Mouse (Mus musculus): ENCODE results near the gene Rap2a.

Rap2a gene

DNA sequence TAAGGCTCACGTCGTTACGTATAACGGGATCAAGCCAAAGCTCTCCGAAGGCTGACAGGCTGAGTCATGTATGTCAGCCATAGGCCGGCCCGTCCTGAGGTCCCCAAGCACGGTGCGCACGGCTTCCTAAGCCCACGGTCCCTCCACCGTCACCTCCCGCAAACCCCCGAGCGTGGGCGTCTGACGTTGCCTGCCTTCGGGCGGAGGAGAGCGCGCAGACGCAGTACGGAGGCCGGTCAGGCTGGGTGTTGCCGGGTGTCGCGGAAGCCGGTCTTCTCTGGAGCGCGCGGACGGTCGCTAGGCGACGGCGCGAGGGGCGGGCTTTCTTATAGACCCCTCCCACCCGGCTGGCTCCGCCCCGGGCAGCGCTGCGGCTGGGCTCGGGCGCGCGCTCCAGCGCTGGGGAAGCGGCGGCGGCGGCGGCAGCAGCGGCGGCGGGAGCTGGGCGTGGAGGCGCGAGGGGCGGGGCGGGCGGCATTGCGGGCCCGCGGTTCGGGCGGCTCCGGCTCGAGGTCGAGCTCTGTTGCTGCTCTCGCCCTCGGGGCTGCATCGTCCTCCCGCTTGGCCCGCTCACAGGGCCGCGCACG, at the start of gene Rap2a:
Gene Rap2a (plus strand): TSS at position 463 of the 587 bp plus-strand sequence.
- no peak for DNase-seq (ENCODE audit: low read depth, low spot score)

DNA sequence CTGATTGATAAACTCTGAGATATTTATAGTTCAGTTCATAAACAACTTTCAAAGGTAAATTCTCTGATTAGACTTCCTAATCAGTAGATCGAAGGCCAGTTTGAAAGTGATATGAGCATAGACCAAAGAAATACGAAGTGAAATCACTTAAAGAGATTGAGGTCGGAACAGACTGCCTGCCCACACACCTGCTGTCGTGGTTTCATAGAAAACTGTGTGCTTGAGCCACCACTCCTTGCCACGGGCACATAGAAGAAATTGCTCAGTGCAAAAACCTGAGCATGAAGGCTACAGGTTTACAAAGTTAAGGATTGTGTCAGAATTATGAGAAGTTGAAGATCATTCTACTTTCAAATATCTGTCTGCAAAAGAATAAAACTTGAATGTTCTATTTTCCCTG, 49.7 kb upstream of the Rap2a start:
- DNase-seq (ENCODE audit: low read depth, low spot score): no peak

DNA sequence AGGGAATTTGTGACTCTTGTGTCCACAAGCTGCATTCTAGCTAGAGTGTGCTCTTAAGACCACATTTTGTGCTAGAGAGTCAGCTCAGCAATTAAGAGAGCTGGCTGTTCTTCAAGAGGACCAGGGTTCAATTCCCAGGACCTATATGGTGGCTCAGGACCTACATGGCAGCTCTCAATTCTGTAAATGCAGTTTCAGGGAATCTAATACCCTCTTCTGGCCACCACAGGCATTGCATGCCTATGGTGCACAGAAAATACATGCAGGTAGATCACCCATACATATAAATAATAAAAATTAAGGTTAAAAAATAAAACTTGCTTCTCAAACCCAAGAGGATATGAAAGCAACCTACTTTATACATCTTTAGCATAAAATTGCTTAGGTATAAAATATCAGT, 45.5 kb upstream of the Rap2a start:
- DNase-seq (ENCODE audit: low read depth, low spot score): peak; percentile 31

DNA sequence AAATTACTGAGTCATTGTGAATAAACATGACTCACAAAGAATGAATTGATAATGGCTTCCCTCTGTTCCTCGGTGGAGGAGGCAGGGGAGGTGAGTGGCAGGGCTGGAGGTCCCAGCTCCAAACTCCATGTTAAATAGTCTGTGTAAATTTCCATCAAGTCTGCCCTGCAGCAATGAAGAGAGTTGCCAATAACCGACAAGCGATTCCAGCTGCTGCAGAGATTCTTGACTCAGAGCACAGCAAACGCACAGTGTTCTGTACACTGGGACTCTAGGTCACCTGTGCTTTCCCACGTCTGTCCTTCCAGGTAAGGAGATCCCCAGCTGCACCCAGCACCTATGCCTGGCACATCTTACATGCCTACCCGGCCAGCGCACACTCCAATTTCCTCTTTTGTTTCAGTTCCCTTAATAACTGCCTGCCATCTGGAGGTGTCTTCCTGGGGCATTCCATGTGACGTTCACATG, 44.3 kb upstream of the Rap2a start:
- peak; percentile 23 for DNase-seq (ENCODE audit: low read depth, low spot score)

DNA sequence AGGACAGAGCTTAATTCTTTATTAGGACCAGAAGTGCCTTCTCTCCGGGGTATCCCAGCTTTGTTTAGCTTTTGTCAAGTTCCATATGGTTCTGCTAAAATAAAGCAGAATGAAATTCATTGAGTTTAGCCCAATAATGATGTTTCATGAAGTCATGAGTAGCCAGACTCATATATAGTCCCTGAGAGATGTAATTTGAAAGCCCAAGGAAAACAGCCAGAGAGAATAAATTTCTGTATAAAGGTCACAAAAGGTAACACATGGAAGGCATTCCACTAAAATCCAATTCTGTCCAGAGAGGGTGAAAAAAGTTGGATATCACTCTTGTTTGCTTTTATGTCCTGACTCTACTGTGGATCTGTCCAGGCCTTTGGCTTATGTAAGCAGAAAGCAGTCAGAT, 43.4 kb upstream of the Rap2a start:
- no peak for DNase-seq (ENCODE audit: low read depth, low spot score)

DNA sequence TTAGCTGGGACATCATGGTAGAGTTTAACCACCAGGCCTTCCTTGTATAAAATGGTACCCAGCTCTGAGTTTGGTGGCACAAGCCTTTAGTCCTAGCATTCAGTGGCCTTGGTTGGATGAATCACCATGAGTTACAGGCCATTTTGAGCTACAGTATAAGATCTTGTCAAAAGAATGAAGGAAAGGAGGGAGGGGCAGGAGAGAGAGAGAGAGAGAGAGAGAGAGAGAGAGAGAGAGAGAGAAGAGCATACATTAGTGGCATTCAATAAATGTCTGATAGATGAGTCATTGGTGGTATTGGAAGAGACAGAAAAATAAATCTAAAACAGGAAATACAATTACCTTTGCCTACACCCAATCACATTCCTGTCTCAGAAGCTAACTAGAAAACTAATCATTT, 37.5 kb upstream of the Rap2a start:
- no peak for DNase-seq (ENCODE audit: low read depth, low spot score)

DNA sequence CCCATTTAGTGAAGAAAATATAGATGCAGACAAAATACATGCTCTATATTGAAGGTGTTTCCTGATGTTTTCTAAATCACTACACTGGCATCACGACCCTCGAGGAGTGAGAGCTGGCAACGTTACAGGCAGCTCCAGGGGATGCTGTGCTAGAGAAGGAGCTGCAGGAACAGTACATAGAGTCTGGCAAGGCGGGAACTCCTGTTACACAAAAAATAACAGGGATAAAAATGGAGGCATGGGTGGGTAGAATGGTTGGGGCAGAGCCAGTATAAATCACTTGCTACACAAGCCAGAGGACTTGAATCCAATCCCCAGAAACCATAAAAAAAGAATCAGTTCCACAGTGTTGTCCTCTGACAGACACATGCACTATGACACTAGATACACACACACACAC, 37.0 kb upstream of the Rap2a start:
- no peak for DNase-seq (ENCODE audit: low read depth, low spot score)

DNA sequence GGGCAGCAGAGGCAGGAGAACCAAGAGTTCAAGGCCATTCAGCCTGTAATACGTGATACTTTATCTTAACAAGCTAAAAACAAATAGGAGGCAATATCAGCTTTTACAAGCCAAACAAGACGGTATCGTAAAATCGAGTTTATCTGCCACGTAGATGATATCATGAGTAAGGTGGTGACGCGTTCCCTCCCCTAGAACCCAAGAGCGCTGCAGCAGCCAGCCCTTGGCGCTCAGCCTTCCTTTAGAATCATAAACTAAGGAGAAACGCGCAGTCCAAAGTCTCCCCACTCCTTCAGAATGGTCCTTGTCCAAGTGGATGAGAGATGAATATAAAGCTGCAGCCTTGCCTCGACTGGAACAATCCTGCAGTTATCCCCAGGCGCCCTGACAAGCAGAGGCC, 36.4 kb upstream of the Rap2a start:
- no peak for DNase-seq (ENCODE audit: low read depth, low spot score)

DNA sequence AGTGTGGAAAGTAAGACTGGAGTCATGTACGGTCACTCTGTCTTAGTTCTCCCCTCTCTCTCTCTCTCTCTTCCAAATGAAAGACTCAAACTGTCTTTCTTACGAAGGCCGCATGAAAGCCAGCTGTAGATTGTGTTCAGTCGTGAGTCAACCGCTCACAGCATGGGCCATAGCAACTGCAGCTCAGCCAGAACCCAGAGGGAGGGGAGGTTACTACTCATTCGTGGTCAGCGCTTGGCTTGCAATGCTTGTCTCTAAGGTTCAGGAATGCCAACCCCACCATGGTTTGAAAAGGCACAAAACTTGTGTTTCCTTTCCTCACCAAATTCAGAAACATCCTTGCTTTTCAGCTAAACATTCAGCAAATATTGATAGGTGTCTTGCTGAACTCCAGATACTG, 24.0 kb upstream of the Rap2a start:
- DNase-seq (ENCODE audit: low read depth, low spot score): no peak

DNA sequence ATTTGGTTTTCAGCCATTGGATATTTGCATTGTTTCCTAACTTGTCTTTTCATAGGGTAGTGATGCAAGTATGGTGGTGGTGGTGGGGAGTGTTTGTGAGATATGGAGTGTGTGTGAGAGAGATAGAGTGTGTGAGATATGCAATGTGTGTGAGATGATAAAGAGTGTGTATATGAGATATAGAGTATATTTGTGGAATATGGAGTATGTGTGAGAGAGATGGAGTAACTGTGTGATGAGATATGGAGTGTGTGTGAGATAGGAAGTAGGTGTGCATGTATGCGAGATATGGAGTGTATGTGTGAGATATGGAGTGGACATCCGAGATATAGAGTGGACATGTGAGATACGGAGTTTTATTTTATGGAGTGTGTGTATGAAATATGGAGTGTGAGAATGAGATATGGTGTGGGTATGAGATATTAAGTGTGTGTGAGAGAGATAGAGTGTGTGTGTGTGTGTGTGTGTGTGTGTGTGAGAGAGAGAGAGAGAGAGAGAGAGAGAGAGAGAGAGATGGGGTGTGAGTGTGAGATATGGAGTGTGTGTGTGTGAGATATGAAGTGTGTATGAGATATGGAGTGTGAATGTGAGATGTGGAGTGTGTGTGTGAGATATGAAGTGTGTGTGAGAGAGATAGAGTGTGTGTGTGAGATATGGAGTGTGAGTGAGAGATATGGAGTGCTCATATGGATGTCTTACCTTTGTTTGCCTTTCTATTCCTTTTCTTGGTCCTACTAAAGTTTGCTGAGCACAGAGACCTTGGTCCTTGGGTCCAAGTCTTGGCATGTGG, 14.1 kb upstream of the Rap2a start:
- DNase-seq (ENCODE audit: low read depth, low spot score): no peak

DNA sequence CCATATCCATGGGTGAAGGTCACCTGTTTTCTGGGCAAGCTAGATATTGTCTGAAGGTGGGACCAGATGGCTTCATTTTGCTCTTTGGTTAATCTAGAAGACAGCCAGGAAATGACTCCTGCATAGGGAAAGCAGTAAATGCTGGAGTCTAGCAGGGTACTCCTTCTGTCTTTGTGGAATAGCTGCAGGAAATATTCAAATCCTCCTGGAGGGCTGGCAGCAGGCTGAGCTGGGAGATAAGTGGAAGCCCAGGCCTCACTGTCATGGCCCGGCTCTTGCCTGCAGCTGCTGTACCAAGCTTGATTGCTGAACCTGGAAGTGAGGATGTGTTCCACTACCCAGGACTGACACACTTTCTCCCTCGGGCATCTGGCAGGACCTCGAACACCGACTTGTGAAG, 11.4 kb upstream of the Rap2a start:
- no peak for DNase-seq (ENCODE audit: low read depth, low spot score)

DNA sequence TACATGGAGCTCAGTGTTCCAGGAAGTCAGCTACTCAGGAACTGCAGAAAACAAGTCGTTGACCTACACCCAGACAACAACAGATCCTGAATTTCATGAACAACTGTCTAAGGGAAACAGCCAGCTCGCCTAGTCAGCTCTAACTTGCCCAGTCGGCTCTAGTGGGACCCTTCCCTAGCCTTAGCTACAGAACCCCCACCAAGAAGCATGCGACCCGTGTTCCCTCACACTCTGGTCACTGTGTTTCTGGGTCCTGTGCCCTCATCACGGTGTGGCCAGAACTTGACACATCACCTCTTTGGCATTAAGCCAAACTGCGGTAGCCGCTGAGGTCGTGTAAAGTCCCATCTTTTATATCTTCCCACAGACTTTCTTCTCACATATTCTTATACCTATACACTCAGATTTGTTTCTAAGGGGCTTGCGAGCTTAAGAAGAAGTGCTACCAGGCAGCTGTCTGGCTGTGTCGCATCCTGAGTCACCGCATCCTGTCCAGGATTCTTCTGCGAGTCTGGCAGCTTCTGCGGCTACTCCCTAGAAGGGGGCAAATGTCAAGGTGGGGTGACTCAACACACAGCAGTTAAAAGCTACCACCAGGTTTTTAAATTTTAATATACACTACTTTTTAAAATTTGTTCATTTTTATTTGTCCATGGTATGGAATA, 9.0 kb upstream of the Rap2a start:
- DNase-seq (ENCODE audit: low read depth, low spot score): no peak

DNA sequence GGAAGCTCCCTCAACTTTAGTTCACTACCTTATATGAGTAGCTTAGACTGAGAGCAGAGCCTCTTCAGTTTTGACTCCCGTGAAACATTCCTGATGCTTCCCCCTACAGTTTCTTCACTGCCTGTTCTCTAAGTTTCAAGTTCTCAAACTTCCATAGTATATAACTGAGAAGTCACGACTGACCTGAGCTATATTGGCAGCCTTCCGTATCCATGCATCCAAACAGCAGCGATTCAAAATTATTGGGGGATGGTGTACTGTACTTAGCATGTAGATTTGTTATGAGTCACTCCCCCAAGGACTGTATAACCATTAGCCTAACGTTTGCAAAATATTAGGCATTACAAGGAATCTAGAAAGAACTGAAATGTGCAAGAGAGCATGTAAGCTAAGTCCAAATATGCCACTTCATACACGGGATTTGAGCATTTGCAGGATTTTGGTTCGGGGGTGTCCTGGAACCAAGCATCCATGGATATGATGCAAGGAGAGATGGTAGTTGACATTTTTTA, 2.0 kb upstream of the Rap2a start:
- DNase-seq (ENCODE audit: low read depth, low spot score): no peak

DNA sequence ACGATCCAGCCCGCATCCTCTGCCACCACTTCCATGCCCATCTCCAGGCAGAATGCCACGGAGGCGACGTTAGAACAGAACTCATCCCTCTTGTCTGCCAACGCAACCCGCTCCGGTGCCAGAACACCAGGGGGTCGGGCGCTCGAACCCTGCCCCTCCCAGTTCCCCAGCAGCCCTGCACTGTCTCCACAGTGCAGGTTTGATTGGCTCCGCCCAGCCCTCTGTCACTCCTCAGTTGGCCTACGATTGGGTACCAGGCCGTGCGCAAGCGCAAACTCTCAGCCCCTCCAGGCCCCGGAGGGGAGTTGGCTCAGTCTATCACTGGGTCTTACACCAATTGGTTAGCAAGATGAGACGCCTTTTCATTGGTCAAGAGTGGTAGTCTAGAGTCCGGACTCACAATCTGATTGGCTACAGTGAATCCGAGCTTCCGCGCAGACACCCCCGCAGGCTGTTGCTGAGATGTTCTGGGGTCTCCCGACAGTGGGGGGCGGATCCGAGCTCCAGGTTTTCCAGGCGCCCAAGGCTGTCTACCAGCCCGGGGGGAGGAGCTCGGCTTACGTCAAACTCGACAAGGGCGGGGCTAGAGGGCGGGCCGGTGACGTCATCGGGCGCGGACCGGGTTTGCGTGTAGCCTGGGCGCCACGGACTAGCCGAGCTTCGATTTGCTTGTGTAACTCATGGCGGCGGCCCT, 809 bp upstream of the Rap2a start:
- no peak for DNase-seq (ENCODE audit: low read depth, low spot score)

DNA sequence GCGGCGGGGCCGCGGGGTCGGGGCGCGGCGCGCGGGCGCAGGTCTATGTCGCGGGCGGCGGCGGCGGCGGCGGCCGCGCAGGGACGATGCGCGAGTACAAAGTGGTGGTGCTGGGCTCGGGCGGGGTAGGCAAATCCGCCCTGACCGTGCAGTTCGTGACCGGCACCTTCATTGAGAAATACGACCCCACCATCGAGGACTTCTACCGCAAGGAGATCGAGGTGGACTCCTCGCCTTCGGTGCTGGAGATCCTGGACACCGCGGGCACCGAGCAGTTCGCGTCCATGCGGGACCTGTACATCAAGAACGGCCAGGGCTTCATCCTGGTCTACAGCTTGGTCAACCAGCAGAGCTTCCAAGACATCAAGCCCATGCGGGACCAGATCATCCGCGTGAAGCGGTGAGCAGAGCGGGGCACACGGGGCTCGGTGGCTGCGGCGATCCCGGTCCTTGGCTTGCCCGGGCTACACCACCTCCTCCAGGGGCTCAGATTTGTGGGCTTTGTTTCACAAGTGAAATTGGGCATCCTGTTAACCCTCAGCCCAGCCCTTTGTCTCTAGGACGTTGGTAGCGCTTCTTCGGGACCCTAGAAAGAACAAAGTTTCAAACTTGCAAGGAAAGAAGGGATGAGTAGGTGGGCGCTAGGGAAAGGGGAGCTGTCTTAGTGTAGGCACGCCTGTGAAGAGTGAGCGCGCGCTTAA, 547 bp downstream of the Rap2a start:
- DNase-seq (ENCODE audit: low read depth, low spot score): no peak

DNA sequence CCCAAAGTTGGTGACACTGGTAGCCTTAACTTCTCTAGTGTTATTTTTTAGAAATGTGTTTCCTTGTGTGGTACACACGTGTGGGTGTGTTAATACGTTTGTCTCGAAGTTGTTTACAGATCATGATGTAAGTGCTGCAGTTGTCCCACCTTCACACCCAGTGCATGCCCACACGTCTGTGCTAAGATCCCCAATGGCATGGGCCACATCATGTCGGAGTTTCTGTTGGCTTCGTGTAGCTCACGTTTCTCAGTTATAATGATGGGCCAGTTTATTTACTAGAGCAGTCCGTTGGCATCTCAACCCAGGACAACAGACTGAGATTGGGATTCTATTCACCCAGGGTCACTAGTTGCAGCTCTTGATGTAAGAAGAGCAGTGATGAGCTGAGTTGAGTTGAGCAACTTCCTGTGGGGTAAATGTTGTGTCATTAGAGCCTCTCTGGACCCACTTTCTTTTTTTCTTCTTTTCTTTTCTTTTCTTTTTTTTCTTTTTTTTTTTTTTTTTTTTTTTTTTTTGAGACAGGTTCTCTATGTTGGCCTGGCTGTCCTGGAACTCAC, 2.2 kb downstream of the Rap2a start:
- DNase-seq (ENCODE audit: low read depth, low spot score): no peak

DNA sequence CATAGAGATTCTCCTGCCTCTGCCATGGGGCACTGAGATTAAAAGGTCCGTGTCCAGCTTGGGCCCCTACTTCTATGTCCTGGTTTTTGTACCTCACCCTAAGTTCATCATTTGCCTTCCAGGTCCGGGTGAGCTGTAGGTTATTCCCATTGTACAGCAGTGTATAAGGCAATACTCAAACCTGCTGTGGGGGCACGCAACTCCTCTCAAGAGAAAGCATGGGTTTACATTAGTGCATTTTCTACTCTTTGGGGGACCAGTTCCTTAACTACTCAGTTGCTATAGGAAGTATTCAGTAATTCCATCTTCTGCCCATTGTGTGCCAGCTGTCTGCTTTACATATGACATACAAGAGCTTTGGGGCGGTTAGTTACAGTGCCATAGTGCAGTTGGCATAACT, 2.7 kb downstream of the Rap2a start:
- no peak for DNase-seq (ENCODE audit: low read depth, low spot score)

DNA sequence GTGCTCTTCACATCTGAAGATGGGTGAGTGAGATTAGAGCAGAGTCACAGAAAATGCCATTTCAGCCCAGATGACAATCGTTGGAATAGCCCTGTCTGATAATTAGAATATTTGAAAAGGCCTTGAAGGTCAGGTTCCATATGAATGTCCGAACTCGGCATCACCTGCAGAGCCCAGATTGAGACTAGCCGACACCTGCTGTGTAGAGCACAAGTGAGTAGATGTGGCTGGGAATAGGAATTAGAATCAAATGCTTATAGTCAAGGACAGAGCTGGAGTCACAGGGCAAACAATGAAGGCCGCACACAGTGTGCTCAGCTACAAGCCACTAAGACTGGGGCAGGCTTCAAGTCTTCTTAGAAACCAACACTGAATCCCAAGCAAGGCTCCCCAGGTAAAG, 6.3 kb downstream of the Rap2a start:
- no peak for DNase-seq (ENCODE audit: low read depth, low spot score)

DNA sequence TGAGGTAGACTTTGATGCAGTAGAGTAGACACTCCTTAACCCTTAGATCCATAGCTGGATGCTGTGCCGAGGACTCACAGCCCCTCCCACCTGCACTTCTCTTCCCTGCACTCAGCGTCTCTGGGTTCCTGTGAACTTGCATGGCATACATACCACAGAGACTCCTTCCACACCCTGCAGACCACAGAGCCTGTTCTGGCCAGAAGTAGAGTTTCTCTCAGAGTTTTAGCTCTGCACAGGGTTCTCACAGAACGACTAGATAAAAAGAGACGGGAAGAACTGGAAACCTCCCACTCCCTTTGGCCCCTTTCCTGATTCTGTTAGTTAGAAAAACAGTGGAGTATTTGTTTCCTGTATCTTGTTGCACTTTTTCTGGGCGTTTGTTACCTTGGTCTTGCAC, 18.0 kb downstream of the Rap2a start:
- DNase-seq (ENCODE audit: low read depth, low spot score): no peak

DNA sequence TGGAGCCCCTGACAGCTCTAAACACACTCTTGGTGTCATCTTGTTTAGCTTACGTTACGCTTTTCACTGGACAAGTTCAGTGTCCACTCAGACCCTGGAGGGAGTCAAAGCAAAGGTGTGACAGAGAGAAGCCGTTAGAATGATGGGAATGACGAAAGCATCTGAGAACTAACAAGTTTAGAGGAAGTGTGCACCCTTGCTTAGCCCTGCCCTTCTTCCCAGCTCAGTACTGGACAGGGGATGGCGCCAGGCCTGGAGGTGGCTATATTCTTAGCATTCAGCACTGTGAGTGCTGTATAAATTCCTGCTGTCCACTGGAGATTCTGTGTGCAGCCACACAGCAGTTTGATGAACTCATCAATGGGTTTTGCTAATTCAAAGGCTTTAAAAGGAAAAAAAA, 18.6 kb downstream of the Rap2a start:
- DNase-seq (ENCODE audit: low read depth, low spot score): no peak

DNA sequence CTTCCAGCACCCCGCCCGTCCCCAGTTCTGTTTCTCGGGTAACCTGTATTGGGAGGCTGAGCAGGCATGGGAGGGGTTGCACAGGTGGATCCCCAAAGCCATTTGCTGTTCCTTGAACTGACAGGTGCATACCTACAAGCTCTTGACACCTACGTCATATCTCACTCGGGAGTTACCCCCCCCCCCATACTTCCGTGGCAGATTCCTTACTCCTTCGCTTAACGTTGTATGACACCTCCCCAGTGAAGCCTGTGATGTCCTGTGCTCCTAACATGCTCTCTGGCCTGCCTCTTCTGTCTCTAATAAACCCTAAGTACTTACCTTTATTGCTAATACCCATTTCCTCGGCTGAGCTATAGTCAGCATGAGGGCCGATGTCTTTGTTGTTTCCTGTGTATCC, 20.9 kb downstream of the Rap2a start:
- no peak for DNase-seq (ENCODE audit: low read depth, low spot score)

All from A20 (cell line).